Mouse (Mus musculus) heart, postnatal 0 days (tissue): ENCODE data around the gene Magi1. TPM values are rescaled to one million over a fixed set of nuclear protein-coding genes. Genes with fewer than 3 reads are reported as not detected.

Experiments used
- ATAC-seq: fragments of 200-750 bp; cut with Nextera tagmentation; 2 replicates; pipeline ENCODE4 v1.8.0; 2017; ENCODE audit warnings: low read depth, moderate number of reproducible peaks, moderate library complexity; ENCODE audit not compliant: insufficient read depth
- DNase-seq: peaks from one replicate; pipeline ENCODE4 v3.0.0-alpha.2; 2016; ENCODE audit warnings: low spot score
- H3K27ac ChIP-seq: fragments of 300-500 bp; sonication (generic); 2 replicates; pipeline ENCODE4 v1.5.1; 2014; ENCODE audit warnings: low read depth, mild to moderate bottlenecking
- H3K27me3 ChIP-seq: fragments of 300-500 bp; sonication (generic); 2 replicates; pipeline ENCODE4 v1.6.1; 2014; ENCODE audit warnings: low read length, mixed read lengths; ENCODE audit not compliant: control insufficient read depth, insufficient read depth
- H3K36me3 ChIP-seq: fragments of 300-500 bp; sonication (generic); replicated peaks from 2 replicates; pipeline ENCODE4 v1.6.1; 2014; ENCODE audit warnings: low read length, mixed read lengths; ENCODE audit not compliant: control insufficient read depth, insufficient read depth
- H3K4me1 ChIP-seq: fragments of 300-500 bp; sonication (generic); 2 replicates; pipeline ENCODE4 v1.6.1; 2014; ENCODE audit warnings: antibody characterized with exemption; ENCODE audit not compliant: control insufficient read depth, insufficient read depth
- H3K4me2 ChIP-seq: fragments of 300-500 bp; sonication (generic); 2 replicates; pipeline ENCODE4 v1.6.1; 2014; ENCODE audit warnings: low read depth, mild to moderate bottlenecking, low read length, moderate library complexity
- H3K4me3 ChIP-seq: fragments of 300-500 bp; sonication (generic); 2 replicates; pipeline ENCODE4 v1.5.1; 2014; ENCODE audit warnings: low read depth, low read length
- H3K9ac ChIP-seq: fragments of 300-500 bp; sonication (generic); replicated peaks from 2 replicates; pipeline ENCODE4 v1.6.1; 2014; ENCODE audit warnings: low read depth, low read length, mixed read lengths
- H3K9me3 ChIP-seq: fragments of 300-500 bp; sonication (generic); replicated peaks from 2 replicates; pipeline ENCODE4 v1.6.1; 2016; ENCODE audit warnings: low read length; ENCODE audit not compliant: control insufficient read depth
- CTCF ChIP-seq: IDR thresholded peaks from 2 replicates; pipeline ENCODE4 v1.5.1; 2016; ENCODE audit warnings: antibody characterized with exemption, control low read depth, low read depth
- EP300 ChIP-seq: IDR thresholded peaks from 2 replicates; pipeline ENCODE4 v1.6.1; 2016; ENCODE audit warnings: antibody characterized with exemption, low read depth
- WGBS: fragments of 180-500 bp; shearing (Covaris S2); extraction: QIAGEN DNeasy Blood & Tissue Kit; methylation state at CpG from one replicate; pipeline ENCODE4 v1.1.7; 2014; 5-methylcytosine and 5-hydroxymethylcytosine counted together
- polyA plus RNA-seq: library from polyadenylated mRNA; unstranded; fragments of >200 nt; fragmentation: Nextera tagmentation; extraction: Ambion mirVana; gene quantifications from 2 replicates; pipeline ENCODE4 v1.2.1, GENCODE M21; 2015
- total RNA-seq: library from RNA; depleted of rRNA; stranded (reverse); fragments of >200 nt; gene quantifications from 2 replicates; pipeline ENCODE4 v1.2.3, GENCODE M21; 2014; ENCODE audit warnings: low replicate concordance

Magi1 gene
- total and polyA plus RNA-seq, 2 experiments from 2014 or later = 4.6 to 15.3 TPM

GRCm38 (mm10) chr6:94036554-94036953, 247.2 kb downstream of the Magi1 start:
- no peak overlapping the region for H3K27ac ChIP-seq
- 78% methylated on average over 7 of the region's 7 CpGs for WGBS
- no peak for TF ChIP-seq CTCF
- no peak for TF ChIP-seq EP300
- no peak overlapping the region for H3K9ac ChIP-seq
- H3K4me1 ChIP-seq = no peaks in the 10 kb centered on the region
- ATAC-seq = no peak
- no peak overlapping the region for H3K4me2 ChIP-seq
- no peaks in the 10 kb centered on the region for H3K9me3 ChIP-seq
- no peak for DNase-seq
- H3K36me3 ChIP-seq = no peaks in the 10 kb centered on the region
- H3K27me3 ChIP-seq = no peaks in the 10 kb centered on the region
- H3K4me3 ChIP-seq = no peak overlapping the region

DNA sequence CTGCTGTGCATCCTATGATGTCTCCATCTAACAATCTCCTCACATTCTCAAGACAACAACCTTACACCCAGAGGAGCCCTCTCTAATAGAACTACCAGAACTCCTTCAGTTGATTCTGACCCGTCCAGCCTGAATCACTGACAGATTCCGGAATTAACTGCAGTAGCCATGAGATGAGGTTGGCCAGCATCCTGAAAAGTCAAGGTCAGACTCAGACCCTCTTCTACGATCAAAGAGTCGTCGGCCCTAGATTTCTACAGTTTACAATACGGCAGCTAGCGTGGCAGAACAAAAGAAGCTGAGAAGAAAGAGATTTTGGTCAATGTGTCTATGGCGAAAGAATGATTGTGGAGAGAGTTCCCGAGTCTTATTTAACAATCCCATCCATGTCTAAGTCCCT, 257.4 kb downstream of the Magi1 start:
- no peak for TF ChIP-seq CTCF
- no peak for TF ChIP-seq EP300
- no peaks in the 10 kb centered on the region for H3K27me3 ChIP-seq
- H3K4me3 ChIP-seq = no peak overlapping the region
- no peaks in the 10 kb centered on the region for H3K4me1 ChIP-seq
- no peaks in the 10 kb centered on the region for H3K36me3 ChIP-seq
- DNase-seq = no peak
- no peak overlapping the region for H3K27ac ChIP-seq
- 81% methylated on average over 9 of the region's 9 CpGs for WGBS
- no peak overlapping the region for H3K4me2 ChIP-seq
- no peak overlapping the region for H3K9ac ChIP-seq
- ATAC-seq = no peak
- no peaks in the 10 kb centered on the region for H3K9me3 ChIP-seq

DNA sequence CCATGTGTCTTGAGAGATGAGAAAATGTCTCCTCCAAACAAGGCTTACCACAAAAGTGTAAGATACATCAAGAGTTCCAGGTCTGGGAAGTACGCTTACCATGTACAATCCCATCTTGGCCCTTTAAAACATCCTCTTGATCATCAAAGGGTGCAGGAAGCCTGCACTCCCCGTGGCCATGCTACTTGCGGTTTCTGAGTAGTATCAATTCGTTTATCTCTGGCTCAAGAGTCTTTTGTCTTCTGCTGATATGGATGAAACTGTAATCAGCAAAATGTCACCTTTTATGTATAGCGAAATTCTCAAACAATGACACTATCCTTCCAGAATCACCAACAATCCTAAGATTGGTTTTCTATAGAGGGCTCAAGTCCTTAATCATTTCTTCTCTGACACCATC, 261.3 kb downstream of the Magi1 start:
- Histone ChIP-seq H3K4me1 (no peaks in the 10 kb centered on the region), H3K9me3 (no peaks in the 10 kb centered on the region), H3K4me3 (no peak overlapping the region), H3K36me3 (no peaks in the 10 kb centered on the region), H3K9ac (no peak overlapping the region), H3K27ac (no peak overlapping the region), H3K4me2 (no peak overlapping the region), H3K27me3 (no peaks in the 10 kb centered on the region)
- TF ChIP-seq EP300 (no peak), CTCF (no peak)
- ATAC-seq (no peak), DNase-seq (no peak)
- 69% methylated on average over 5 of the region's 5 CpGs for WGBS

DNA sequence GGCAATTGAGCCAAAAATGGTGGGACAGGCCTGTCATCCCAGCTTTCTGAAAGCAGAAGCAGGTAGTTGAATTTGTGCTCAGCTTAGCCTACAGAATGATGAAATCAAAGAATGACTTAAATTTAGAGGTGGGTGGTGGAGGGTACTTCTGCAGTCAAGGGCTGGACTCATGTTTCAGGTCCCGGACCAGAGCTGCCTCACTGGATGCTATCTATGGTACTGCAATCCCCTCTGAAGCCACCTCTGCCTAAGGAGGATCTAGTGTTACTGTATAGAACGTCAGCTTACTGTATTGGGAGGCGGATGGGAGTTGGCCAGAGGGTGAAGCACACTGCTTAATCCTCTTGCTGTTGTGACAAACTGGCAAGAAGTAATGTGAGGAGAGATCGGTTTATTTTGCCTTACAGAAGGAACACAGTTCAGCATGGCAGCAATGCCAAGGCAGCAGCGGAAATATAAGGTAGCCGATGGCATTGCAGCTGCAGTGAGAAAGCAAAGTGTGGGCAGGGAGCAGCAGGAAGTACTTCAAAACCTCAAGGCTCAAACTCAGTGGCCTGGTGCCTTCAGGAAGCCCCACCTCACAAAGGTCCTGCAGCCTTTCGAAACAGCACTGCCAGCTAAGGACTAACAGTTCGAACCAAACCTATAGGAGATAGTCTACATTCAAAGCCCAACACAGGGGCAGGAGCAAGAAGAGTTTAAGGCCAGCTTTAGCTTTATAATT, 262.3 kb downstream of the Magi1 start:
- Histone ChIP-seq H3K36me3 (no peaks in the 10 kb centered on the region), H3K27me3 (no peaks in the 10 kb centered on the region), H3K27ac (no peak overlapping the region), H3K4me1 (no peaks in the 10 kb centered on the region), H3K4me3 (no peak overlapping the region), H3K9ac (no peak overlapping the region), H3K4me2 (no peak overlapping the region), H3K9me3 (no peaks in the 10 kb centered on the region)
- 71% methylated on average over 8 of the region's 8 CpGs for WGBS
- TF ChIP-seq EP300 = no peak
- TF ChIP-seq CTCF = no peak
- no peak for ATAC-seq
- no peak for DNase-seq

DNA sequence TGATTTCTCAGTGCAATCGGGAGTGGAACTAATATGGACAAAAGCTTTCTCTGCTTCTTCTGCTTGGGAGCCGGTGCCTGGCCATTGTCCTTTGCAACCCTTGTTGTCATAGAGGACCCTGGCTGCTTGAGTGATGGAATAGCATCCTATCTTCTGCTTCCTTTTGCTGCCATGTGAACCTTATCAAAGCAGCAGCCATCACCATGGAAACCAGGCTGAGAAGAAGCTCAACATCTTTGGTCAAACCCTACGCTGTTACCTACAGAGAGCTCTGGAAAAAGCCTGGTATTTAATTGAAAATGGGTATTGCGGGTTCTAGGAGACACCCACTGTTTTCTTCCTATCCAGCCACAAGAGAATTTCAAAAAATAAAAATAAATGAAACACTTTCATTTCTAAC, 263.2 kb downstream of the Magi1 start:
- H3K4me2 ChIP-seq = no peak overlapping the region
- H3K27me3 ChIP-seq = no peaks in the 10 kb centered on the region
- DNase-seq (no peak), ATAC-seq (no peak)
- H3K27ac ChIP-seq = no peak overlapping the region
- no peaks in the 10 kb centered on the region for H3K36me3 ChIP-seq
- WGBS = 88% methylated on average over 4 of the region's 4 CpGs
- H3K4me3 ChIP-seq = no peak overlapping the region
- no peaks in the 10 kb centered on the region for H3K9me3 ChIP-seq
- TF ChIP-seq CTCF (no peak), EP300 (no peak)
- H3K9ac ChIP-seq = no peak overlapping the region
- no peaks in the 10 kb centered on the region for H3K4me1 ChIP-seq

DNA sequence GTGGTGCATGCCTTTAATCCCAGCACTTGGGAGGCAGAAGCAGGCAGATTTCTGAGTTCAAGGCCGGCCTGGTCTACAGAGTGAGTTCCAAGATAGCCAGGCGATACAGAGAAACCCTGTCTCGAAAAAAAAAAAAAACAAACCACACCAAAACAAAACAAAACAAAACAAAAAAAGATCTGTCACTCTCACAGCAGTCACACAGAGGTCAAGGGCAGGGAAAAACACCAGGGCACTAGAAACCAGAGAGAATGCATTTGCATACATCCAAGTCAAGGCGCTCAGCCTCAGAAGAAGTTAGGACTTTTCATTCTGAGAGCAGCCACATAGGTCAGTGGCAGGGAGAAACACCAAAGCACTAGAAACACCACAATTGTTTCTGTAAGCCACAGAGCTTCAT, 263.8 kb downstream of the Magi1 start:
- Histone ChIP-seq H3K4me3 (no peak overlapping the region), H3K9ac (no peak overlapping the region), H3K36me3 (no peaks in the 10 kb centered on the region), H3K27me3 (no peaks in the 10 kb centered on the region), H3K9me3 (no peaks in the 10 kb centered on the region), H3K4me1 (no peaks in the 10 kb centered on the region), H3K4me2 (no peak overlapping the region), H3K27ac (no peak overlapping the region)
- DNase-seq (no peak), ATAC-seq (no peak)
- 89% methylated on average over 4 of the region's 4 CpGs for WGBS
- no peak for TF ChIP-seq CTCF
- no peak for TF ChIP-seq EP300
